In the genomic region with DNA sequence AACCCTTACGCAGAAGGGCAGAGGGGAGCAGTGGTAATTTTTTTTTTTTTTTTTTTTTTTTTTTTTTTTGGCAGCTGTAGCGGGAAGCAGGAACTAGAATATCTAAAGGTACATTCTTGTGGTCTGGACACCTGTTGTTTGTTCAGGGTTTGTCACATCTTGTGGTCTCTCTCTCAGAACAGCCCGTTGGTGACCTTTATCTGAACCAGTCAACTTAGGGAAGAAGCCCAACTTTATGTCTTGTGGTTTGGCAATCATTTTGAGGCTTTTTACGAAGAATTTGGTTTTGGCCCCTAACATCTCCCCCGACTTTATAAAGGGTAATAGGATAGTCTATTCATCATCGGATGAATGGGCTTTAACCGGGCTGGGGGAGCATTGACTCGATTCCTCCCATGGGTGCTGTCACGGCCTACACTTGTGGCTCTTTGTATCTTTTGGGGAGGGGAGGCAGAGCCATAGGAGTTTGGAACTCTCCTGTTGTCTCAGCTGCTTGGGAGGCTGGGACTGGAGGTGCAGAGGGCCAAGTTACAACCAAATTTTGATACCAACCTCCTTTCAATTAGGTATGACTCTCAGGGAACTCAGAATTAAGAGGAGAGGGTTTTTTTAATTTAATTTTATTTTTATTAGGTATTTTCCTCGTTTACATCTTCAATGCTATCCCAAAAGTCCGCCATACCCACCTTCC, we compare ENCODE assay signal across 15 mouse cellular contexts.
DNase-seq lines count a peak whose midpoint lies in the region; ATAC-seq and TF ChIP-seq lines count a peak whose summit lies in the region.
"Had no signal": no experiment of that assay in that cellular context is flagged by ENCODE, and none has a peak within 500 bp of the region (broad histone marks: within the 10 kb centered on the region; RNA-seq: fewer than 3 reads in every experiment).

No protein-coding gene starts in this region.

- H3K9me3 ChIP-seq in liver, embryonic 16.5 days (replicated peaks; ENCODE audit: control insufficient read depth, low read length) = no peaks in the 10 kb centered on the region
- no peaks in the 10 kb centered on the region for H3K9me3 ChIP-seq in liver, embryonic 11.5 days (ENCODE audit: control insufficient read depth, low read length)
- H3K9me3 ChIP-seq in CH12.LX (replicated peaks; ENCODE audit: low read length) = no peaks in the 10 kb centered on the region
- H3K9me3 ChIP-seq in embryonic facial prominence, embryonic 15.5 days (replicated peaks) = no peaks in the 10 kb centered on the region
- H3K9me3 ChIP-seq: forebrain, embryonic 10.5 days; hindbrain, embryonic 13.5 days had no signal

- no peak for TF ChIP-seq CTCF in CH12.LX (conservative IDR thresholded peaks at IDR 0.05 in 1 of 2, IDR thresholded peaks at IDR 0.05 in 1 of 2; ENCODE audit: low read depth in 2 of 2, low read length in 2 of 2)

- 42% methylated on average over 11 of the region's 11 CpGs for WGBS in liver, embryonic 16.5 days (ENCODE audit: insufficient replicate concordance)
- 76% methylated on average over 11 of the region's 11 CpGs for WGBS in liver, embryonic 11.5 days
- 65% methylated on average over 11 of the region's 11 CpGs for WGBS in embryonic facial prominence, embryonic 15.5 days

- H3K4me2 ChIP-seq in liver, embryonic 16.5 days (ENCODE audit: low read depth, low read length) = no peak overlapping the region
- no peak overlapping the region for H3K4me2 ChIP-seq in liver, embryonic 11.5 days
- H3K4me2 ChIP-seq in CH12.LX (ENCODE audit: insufficient read depth, low read depth, poor library complexity, severe bottlenecking) = peak overlapping the region; percentile 31; the same call in 1 of the 2 replicates
- H3K4me2 ChIP-seq in embryonic facial prominence, embryonic 15.5 days (replicated peaks) = no peak overlapping the region
- H3K4me2 ChIP-seq: heart, embryonic 11.5 days; hindbrain, embryonic 13.5 days had no signal

- H3K9ac ChIP-seq in liver, embryonic 16.5 days (ENCODE audit: low read depth, low read length) = no peak overlapping the region
- no peak overlapping the region for H3K9ac ChIP-seq in liver, embryonic 11.5 days (ENCODE audit: low read depth, low read length)
- H3K9ac ChIP-seq in CH12.LX (ENCODE audit: insufficient read depth, low read depth) = no peak overlapping the region
- H3K9ac ChIP-seq in embryonic facial prominence, embryonic 15.5 days = no peak overlapping the region
- H3K9ac ChIP-seq: hindbrain, embryonic 13.5 days had no signal

- H3K27me3 ChIP-seq in liver, embryonic 16.5 days (ENCODE audit: control insufficient read depth, insufficient read depth, low read depth, low read length) = no peaks in the 10 kb centered on the region
- H3K27me3 ChIP-seq in liver, embryonic 11.5 days (replicated peaks; ENCODE audit: control insufficient read depth, insufficient read depth, low read length) = no peaks in the 10 kb centered on the region
- no peaks in the 10 kb centered on the region for H3K27me3 ChIP-seq in CH12.LX (replicated peaks)
- H3K27me3 ChIP-seq in embryonic facial prominence, embryonic 15.5 days = no peaks in the 10 kb centered on the region
- H3K27me3 ChIP-seq: hindbrain, embryonic 13.5 days had no signal

- no peak for DNase-seq in liver, embryonic 11.5 days (ENCODE audit: low spot score)
- peak; percentile 77 for DNase-seq in CH12.LX (ENCODE audit: extremely low read depth)
- DNase-seq in thymus, postnatal 0 days (ENCODE audit: low spot score) = peak; percentile 89
- DNase-seq in urinary bladder, adult 18-20 months (ENCODE audit: low spot score in 2 of 2) = no peak
- no peak for DNase-seq in left cerebral cortex, postnatal 4 days
- DNase-seq in gastrocnemius, postnatal 14 days = no peak
- DNase-seq: adrenal gland, adult 2 months; kidney, adult 8-10 months; midbrain, embryonic 14.5 days had no signal

- dilution Hi-C loops in CH12.LX (cut with MboI; ENCODE audit: extremely low pct_ligation_motif_present, extremely low pct_unique_long_range_greater_than_20kb, low sequenced_read_pairs) = no loop called here

- H3K36me3 ChIP-seq in liver, embryonic 16.5 days (ENCODE audit: control insufficient read depth, insufficient read depth) = no peaks in the 10 kb centered on the region
- H3K36me3 ChIP-seq in liver, embryonic 11.5 days (ENCODE audit: control insufficient read depth, insufficient read depth, low read length) = no peaks in the 10 kb centered on the region
- H3K36me3 ChIP-seq in CH12.LX (replicated peaks in 1 of 2; ENCODE audit: control insufficient read depth in 1 of 2, insufficient read depth in 1 of 2, low read length in 1 of 2) = no peaks in the 10 kb centered on the region
- no peaks in the 10 kb centered on the region for H3K36me3 ChIP-seq in embryonic facial prominence, embryonic 15.5 days
- H3K36me3 ChIP-seq: forebrain, embryonic 10.5 days; hindbrain, embryonic 13.5 days had no signal

- in situ Hi-C loops in CH12.LX (cut with MboI; ENCODE audit: low pct_ligation_motif_present, low pct_unique_long_range_greater_than_20kb, low sequenced_read_pairs) = no loop called here

- TF ChIP-seq EP300 in CH12.LX (IDR thresholded peaks at IDR 0.05; ENCODE audit: low read length) = peak; percentile 92

- no peak overlapping the region for H3K4me3 ChIP-seq in liver, embryonic 16.5 days (ENCODE audit: low read depth, low read length)
- H3K4me3 ChIP-seq in liver, embryonic 11.5 days (ENCODE audit: low read depth, low read length) = no peak overlapping the region
- no peak overlapping the region for H3K4me3 ChIP-seq in CH12.LX (replicated peaks in 1 of 3; ENCODE audit: low read depth in 2 of 3, low read length in 2 of 3, poor library complexity in 1 of 3)
- no peak overlapping the region for H3K4me3 ChIP-seq in embryonic facial prominence, embryonic 15.5 days (replicated peaks)
- H3K4me3 ChIP-seq: forebrain, embryonic 10.5 days; hindbrain, embryonic 13.5 days had no signal

- intact Hi-C loops in left cerebral cortex, postnatal 4 days (cut with DNase I) = no loop called here
- intact Hi-C loops in gastrocnemius, postnatal 14 days (cut with DNase I; ENCODE audit: low total_unique reads) = no loop called here

- no peak overlapping the region for H3K27ac ChIP-seq in liver, embryonic 16.5 days (ENCODE audit: low read length)
- H3K27ac ChIP-seq in liver, embryonic 11.5 days (ENCODE audit: low read depth, low read length) = no peak overlapping the region
- peak overlapping the region; percentile 11; the same call in 1 of the 2 replicates for H3K27ac ChIP-seq in CH12.LX (ENCODE audit: insufficient read depth, low read depth)
- H3K27ac ChIP-seq in embryonic facial prominence, embryonic 15.5 days (replicated peaks) = no peak overlapping the region
- H3K27ac ChIP-seq: forebrain, embryonic 10.5 days; hindbrain, embryonic 13.5 days had no signal

- H3K79me2 ChIP-seq in CH12.LX (replicated peaks; ENCODE audit: control insufficient read depth, extremely low read depth, insufficient read depth, poor library complexity, severe bottlenecking) = no peaks in the 10 kb centered on the region

- no peak for TF ChIP-seq POLR2A in CH12.LX (IDR thresholded peaks at IDR 0.05; ENCODE audit: low read depth, low read length)

- no peak for TF ChIP-seq RAD21 in CH12.LX (IDR thresholded peaks at IDR 0.05; ENCODE audit: low read depth, low read length)

- no peaks in the 10 kb centered on the region for H3K4me1 ChIP-seq in liver, embryonic 16.5 days (ENCODE audit: control insufficient read depth, low read depth, low read length)
- H3K4me1 ChIP-seq in liver, embryonic 11.5 days (replicated peaks; ENCODE audit: control insufficient read depth, insufficient read depth, low read length) = no peaks in the 10 kb centered on the region
- H3K4me1 ChIP-seq in CH12.LX (ENCODE audit: control insufficient read depth in 1 of 2, insufficient read depth in 2 of 2) = peaks cover 0 to 6% of the 10 kb centered on the region in 2 experiments; a peak in 2 of 4 replicates
- H3K4me1 ChIP-seq in embryonic facial prominence, embryonic 15.5 days = no peaks in the 10 kb centered on the region
- H3K4me1 ChIP-seq: forebrain, embryonic 10.5 days; hindbrain, embryonic 13.5 days had no signal

- ATAC-seq in liver, embryonic 16.5 days (ENCODE audit: low read depth) = peak; percentile 32; the same call in 1 of the 2 replicates
- ATAC-seq in liver, embryonic 11.5 days (replicated peaks; ENCODE audit: low FRiP score) = no peak
- peak; percentile 65; the same call in 1 of the 2 replicates for ATAC-seq in embryonic facial prominence, embryonic 15.5 days (ENCODE audit: insufficient number of reproducible peaks, low FRiP score, low TSS enrichment, low read depth)
- ATAC-seq: lung, postnatal 0 days had no signal

TF ChIP-seq in CH12.LX, 34 proteins besides CTCF, POLR2A, EP300 and RAD21 (continues in another document):
- TF ChIP-seq PAX5 (IDR thresholded peaks at IDR 0.05; ENCODE audit: low read length) = no peak
- no peak for TF ChIP-seq USF1 (IDR thresholded peaks at IDR 0.05; ENCODE audit: low read depth, low read length)
- TF ChIP-seq TCF12 (IDR thresholded peaks at IDR 0.05; ENCODE audit: low read depth, low read length) = peak; percentile 90
- no peak for TF ChIP-seq ZC3H11A (IDR thresholded peaks at IDR 0.05; ENCODE audit: low read depth, low read length)
- TF ChIP-seq CHD1 (IDR thresholded peaks at IDR 0.05; ENCODE audit: low read depth, low read length) = no peak
- TF ChIP-seq NRF1 (IDR thresholded peaks at IDR 0.05; ENCODE audit: low read depth, low read length) = no peak
- TF ChIP-seq UBTF (IDR thresholded peaks at IDR 0.05; ENCODE audit: low read depth, low read length) = no peak
- TF ChIP-seq ZKSCAN1 (IDR thresholded peaks at IDR 0.05; ENCODE audit: borderline replicate concordance, low read depth, low read length) = no peak
- no peak for TF ChIP-seq GABPA (IDR thresholded peaks at IDR 0.05; ENCODE audit: insufficient replicate concordance, low read depth, low read length)
- TF ChIP-seq ETS1 (conservative IDR thresholded peaks at IDR 0.05; ENCODE audit: low read depth, low read length) = peak; percentile 61
- TF ChIP-seq MYC (IDR thresholded peaks at IDR 0.05; ENCODE audit: low read depth, low read length) = no peak
- TF ChIP-seq JUN (IDR thresholded peaks at IDR 0.05; ENCODE audit: insufficient read depth, low read depth, low read length) = no peak
- no peak for TF ChIP-seq TBP (conservative IDR thresholded peaks at IDR 0.05; ENCODE audit: low read depth, low read length)
- no peak for TF ChIP-seq MXI1 (IDR thresholded peaks at IDR 0.05; ENCODE audit: low read depth, low read length)
- no peak for TF ChIP-seq NELFE (IDR thresholded peaks at IDR 0.05; ENCODE audit: low read depth, low read length)
- TF ChIP-seq E2F4 (IDR thresholded peaks at IDR 0.05; ENCODE audit: insufficient replicate concordance, low read depth, low read length) = no peak
- TF ChIP-seq ELF1 (IDR thresholded peaks at IDR 0.05; ENCODE audit: low read depth, low read length) = peak; percentile 37; the same call in 1 of the 2 replicates
- TF ChIP-seq SIN3A (IDR thresholded peaks at IDR 0.05; ENCODE audit: low read length) = no peak
- no peak for TF ChIP-seq HCFC1 (IDR thresholded peaks at IDR 0.05; ENCODE audit: low read depth, low read length)
- 0 out of 2 replicates have a peak, but pooled peaks have one; percentile 37 for TF ChIP-seq MAFK (IDR thresholded peaks at IDR 0.05; ENCODE audit: insufficient replicate concordance, low read length)

Comparison
In these comparisons a context has a peak if more than half of its experiments do, and no peak if none do; other contexts are left out.
1. DNase-seq: peak in CH12.LX (single experiment) and thymus, postnatal 0 days (single experiment); none in liver, embryonic 11.5 days (single experiment), urinary bladder, adult 18-20 months (0 of 2), left cerebral cortex, postnatal 4 days (single experiment) and gastrocnemius, postnatal 14 days (single experiment).